Mouse (Mus musculus) neural tube, embryonic 14.5 days (tissue): Measurements from ENCODE around the gene Mtx1. TPM values are rescaled to one million over a fixed set of nuclear protein-coding genes. Genes with fewer than 3 reads are reported as not detected.

ENCODE experiments used
- ATAC-seq: fragments of 200-750 bp; cut with Nextera tagmentation; 2 replicates; pipeline ENCODE4 v1.8.0; 2017; ENCODE audit warnings: low read depth, mild to moderate bottlenecking, moderate TSS enrichment, moderate library complexity
- H3K27ac ChIP-seq: fragments of 300-500 bp; sonication (generic); 2 replicates; pipeline ENCODE4 v1.5.1; 2014; ENCODE audit warnings: low read depth, mild to moderate bottlenecking, control low read depth, low read length, moderate library complexity, mixed read lengths
- H3K27me3 ChIP-seq: fragments of 300-500 bp; sonication (generic); 2 replicates; pipeline ENCODE4 v1.6.1; 2014; ENCODE audit warnings: low read length; ENCODE audit not compliant: control insufficient read depth, insufficient read depth
- H3K36me3 ChIP-seq: fragments of 300-500 bp; sonication (generic); 2 replicates; pipeline ENCODE4 v1.6.1; 2014; ENCODE audit warnings: low read length, mixed read lengths; ENCODE audit not compliant: control insufficient read depth, insufficient read depth
- H3K4me1 ChIP-seq: fragments of 300-500 bp; sonication (generic); 2 replicates; pipeline ENCODE4 v1.6.1; 2014; ENCODE audit warnings: low read length; ENCODE audit not compliant: control insufficient read depth, insufficient read depth
- H3K4me2 ChIP-seq: fragments of 300-500 bp; sonication (generic); 2 replicates; pipeline ENCODE4 v1.6.1; 2014; ENCODE audit warnings: mild to moderate bottlenecking, low read depth, low read length, control low read depth
- H3K4me3 ChIP-seq: fragments of 300-500 bp; sonication (generic); 2 replicates; pipeline ENCODE4 v1.5.1; 2014; ENCODE audit warnings: low read depth, low read length, control low read depth, mixed read lengths
- H3K9ac ChIP-seq: fragments of 300-500 bp; sonication (generic); replicated peaks from 2 replicates; pipeline ENCODE4 v1.6.1; 2014; ENCODE audit warnings: low read depth, mild to moderate bottlenecking, control low read depth, low read length, mixed read lengths
- H3K9me3 ChIP-seq: fragments of 300-500 bp; sonication (generic); 2 replicates; pipeline ENCODE4 v1.6.1; 2016; ENCODE audit warnings: low read length; ENCODE audit not compliant: control insufficient read depth
- WGBS: fragments of 180-500 bp; shearing (Covaris S2); extraction: QIAGEN DNeasy Blood & Tissue Kit; methylation state at CpG from one replicate; pipeline ENCODE4 v1.1.7; 2014; 5-methylcytosine and 5-hydroxymethylcytosine counted together
- polyA plus RNA-seq: library from polyadenylated mRNA; unstranded; fragments of >200 nt; fragmentation: Nextera tagmentation; extraction: Ambion mirVana; gene quantifications from 2 replicates; pipeline ENCODE4 v1.2.1, GENCODE M21; 2014

The Mtx1 gene
- polyA plus RNA-seq = 147 and 151 TPM in 2 replicates

DNA sequence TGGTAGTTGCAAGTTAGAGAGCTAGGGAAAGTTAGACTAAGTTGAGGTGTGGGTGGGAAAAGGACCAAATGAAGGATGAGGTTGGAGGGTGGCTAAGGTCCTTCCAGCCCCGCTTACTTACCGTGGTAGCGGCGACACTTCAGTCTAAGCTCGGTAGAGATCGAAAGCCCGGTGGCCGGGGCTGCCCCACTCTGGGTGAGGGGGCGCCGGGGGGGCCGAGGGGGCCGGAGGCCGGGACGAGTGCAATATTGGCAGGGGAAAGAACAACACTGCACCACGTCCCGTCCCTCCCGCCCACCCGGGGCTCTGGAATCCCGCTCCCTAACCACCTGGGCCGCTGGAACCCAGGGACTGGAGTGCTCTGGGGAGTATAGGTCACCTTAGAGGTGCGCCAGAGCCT lies at the start of gene Mtx1:
Gene Mtx1 (minus strand): TSS at position 189 of the 400 bp plus-strand sequence.
- 2% methylated on average over 21 of the region's 21 CpGs for WGBS
- Histone ChIP-seq H3K4me2 (peak within 1 kb of the TSS; percentile 57), H3K27me3 (no peaks in the 10 kb centered on the region), H3K9ac (peak within 1 kb of the TSS; percentile 63), H3K27ac (peak within 1 kb of the TSS; percentile 83), H3K4me1 (peaks cover 32% of the 10 kb centered on the region), H3K9me3 (no peaks in the 10 kb centered on the region), H3K36me3 (no peaks in the 10 kb centered on the region), H3K4me3 (peak within 1 kb of the TSS; percentile 40)
- peak; percentile 5 for ATAC-seq

GRCm38 (mm10) chr3:89276061-89276460 lies 49.2 kb upstream of the Mtx1 start:
- no peaks in the 10 kb centered on the region for H3K36me3 ChIP-seq
- 0 out of 2 replicates have a peak, but pooled peaks cover 3% of the 10 kb centered on the region for H3K27me3 ChIP-seq
- H3K9ac ChIP-seq = no peak overlapping the region
- H3K4me3 ChIP-seq = no peak overlapping the region
- peaks cover 16% of the 10 kb centered on the region for H3K4me1 ChIP-seq
- WGBS = 95% methylated on average over 13 of the region's 13 CpGs
- no peak overlapping the region for H3K27ac ChIP-seq
- no peak for ATAC-seq
- H3K4me2 ChIP-seq = no peak overlapping the region
- no peaks in the 10 kb centered on the region for H3K9me3 ChIP-seq

DNA sequence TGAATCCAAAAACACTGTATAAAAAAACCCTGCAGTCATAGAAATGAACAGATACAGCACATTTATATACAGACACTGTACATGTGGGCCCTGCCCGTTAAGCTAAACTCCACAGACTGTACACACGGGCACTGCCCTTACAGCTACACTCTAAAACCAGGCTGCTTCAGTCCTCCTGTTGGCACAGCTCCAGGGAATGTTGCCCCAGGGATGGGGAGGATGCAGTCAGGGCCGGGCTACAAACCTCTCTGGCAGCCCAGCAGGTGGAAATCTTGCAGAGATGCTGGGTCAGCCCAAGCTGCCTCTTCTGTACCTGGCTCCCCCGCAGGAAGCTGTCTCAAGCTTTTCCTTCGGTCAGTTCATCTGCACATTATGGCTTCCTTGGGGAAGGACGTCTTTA lies 44.9 kb upstream of the Mtx1 start:
- H3K9ac ChIP-seq = no peak overlapping the region
- no peak for ATAC-seq

GRCm38 (mm10) chr3:89270891-89271290 lies 44.0 kb upstream of the Mtx1 start:
- H3K27ac ChIP-seq = no peak overlapping the region; the same call in 1 of the 2 replicates
- 73% methylated on average over 6 of the region's 6 CpGs for WGBS

More for the DNA sequence above, 44.9 kb upstream of the Mtx1 start:
- no peak overlapping the region for H3K4me3 ChIP-seq
- H3K4me2 ChIP-seq = no peak overlapping the region
- H3K36me3 ChIP-seq = no peaks in the 10 kb centered on the region
- WGBS = 50% methylated on average over 6 of the region's 6 CpGs
- no peaks in the 10 kb centered on the region for H3K27me3 ChIP-seq
- peaks cover 13% of the 10 kb centered on the region for H3K4me1 ChIP-seq
- no peak overlapping the region for H3K27ac ChIP-seq
- H3K9me3 ChIP-seq = no peaks in the 10 kb centered on the region

DNA sequence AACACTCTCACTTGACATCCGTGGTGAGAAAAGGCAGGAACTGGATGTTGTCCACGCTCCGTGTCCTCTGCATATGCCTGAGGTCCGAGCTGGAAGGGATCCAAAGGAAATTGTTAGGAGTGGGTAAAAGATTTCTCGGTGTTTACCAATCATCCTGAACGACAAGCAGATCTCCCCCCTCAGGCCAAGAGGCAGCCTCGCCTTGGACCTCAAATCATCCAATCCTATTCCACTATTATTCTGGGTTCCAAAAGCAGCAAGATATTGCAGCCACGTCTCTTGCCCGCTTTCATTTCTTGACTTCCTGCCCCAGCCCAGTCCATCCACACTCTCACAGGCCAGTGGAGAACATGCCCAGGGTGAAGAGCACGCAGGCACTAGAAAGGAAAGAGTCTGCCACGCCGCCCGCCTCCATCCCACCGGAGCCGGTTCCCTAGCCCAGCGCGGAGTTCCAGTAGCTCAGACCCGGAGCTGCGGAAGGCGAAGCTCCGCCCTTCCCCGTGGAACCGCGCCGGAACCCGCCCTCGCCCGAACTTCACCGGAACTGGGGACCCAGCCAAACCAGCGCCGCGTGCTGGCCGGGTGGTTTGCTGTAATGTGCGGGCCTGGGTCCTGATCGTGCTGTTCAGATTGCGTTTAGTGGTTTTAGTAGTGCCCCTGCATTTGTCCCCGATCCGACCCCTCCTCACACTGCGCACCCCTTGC lies 43.3 kb upstream of the Mtx1 start, which contains the start of gene Slc50a1:
Gene Slc50a1 (minus strand): TSS at position 520 of the 705 bp plus-strand sequence.
- peak within 1 kb of the TSS; percentile 56 for H3K4me3 ChIP-seq
- H3K27me3 ChIP-seq = no peaks in the 10 kb centered on the region
- WGBS = 3% methylated on average over 39 of the region's 39 CpGs
- peak within 1 kb of the TSS; percentile 71 for H3K9ac ChIP-seq
- H3K4me1 ChIP-seq = peaks cover 15% of the 10 kb centered on the region
- peak; percentile 54 for ATAC-seq
- no peaks in the 10 kb centered on the region for H3K36me3 ChIP-seq
- H3K27ac ChIP-seq = peak within 1 kb of the TSS; percentile 74
- peak within 1 kb of the TSS; percentile 86 for H3K4me2 ChIP-seq
- no peaks in the 10 kb centered on the region for H3K9me3 ChIP-seq

More at GRCm38 (mm10) chr3:89270891-89271290, 44.0 kb upstream of the Mtx1 start:
- Histone ChIP-seq H3K9me3 (no peaks in the 10 kb centered on the region), H3K9ac (0 out of 2 replicates have a peak overlapping the region, but pooled peaks have one; percentile 71), H3K4me2 (peak overlapping the region; percentile 86; the same call in 1 of the 2 replicates), H3K4me1 (peaks cover 15% of the 10 kb centered on the region), H3K36me3 (no peaks in the 10 kb centered on the region), H3K4me3 (peak overlapping the region; percentile 56), H3K27me3 (no peaks in the 10 kb centered on the region)
- ATAC-seq = no peak

- peak overlapping the region; percentile 86; the same call in 1 of the 2 replicates for H3K4me2 ChIP-seq
- no peak overlapping the region for H3K9ac ChIP-seq
Observed at GRCm38 (mm10) chr3:89268916-89269315, 42.0 kb upstream of the Mtx1 start.

DNA sequence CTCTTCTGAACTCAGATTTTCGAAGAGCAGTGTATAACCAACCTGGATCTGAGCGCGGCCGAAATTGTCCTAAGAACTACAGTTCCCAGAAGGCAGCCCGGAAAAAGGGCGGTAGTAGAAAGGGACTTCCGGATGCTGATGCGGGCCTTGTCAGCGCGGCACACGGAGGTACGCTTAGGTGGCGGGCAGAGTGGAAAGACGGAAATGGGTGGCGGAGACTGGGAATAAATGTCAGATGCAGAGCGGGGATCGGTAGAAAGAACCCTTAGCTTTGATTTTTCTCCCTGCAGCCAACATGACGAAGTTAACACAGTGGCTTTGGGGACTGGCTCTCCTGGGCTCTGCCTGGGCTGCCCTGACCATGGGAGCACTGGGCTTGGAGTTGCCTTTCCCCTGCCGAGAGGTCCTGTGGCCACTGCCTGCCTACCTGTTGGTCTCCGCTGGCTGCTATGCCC lies 39.6 kb upstream of the Mtx1 start:
- Histone ChIP-seq H3K27me3 (no peaks in the 10 kb centered on the region), H3K9ac (peak overlapping the region; percentile 85), H3K27ac (peak overlapping the region; percentile 70), H3K9me3 (no peaks in the 10 kb centered on the region), H3K4me1 (peaks cover 15% of the 10 kb centered on the region), H3K36me3 (no peaks in the 10 kb centered on the region), H3K4me3 (peak overlapping the region; percentile 65), H3K4me2 (peak overlapping the region; percentile 92)
- WGBS = under 1% methylated on average over 20 of the region's 20 CpGs
- peak; percentile 90 for ATAC-seq

More at GRCm38 (mm10) chr3:89268916-89269315, 42.0 kb upstream of the Mtx1 start:
- Histone ChIP-seq H3K27me3 (no peaks in the 10 kb centered on the region), H3K4me3 (no peak overlapping the region), H3K9me3 (no peaks in the 10 kb centered on the region), H3K27ac (no peak overlapping the region), H3K4me1 (peaks cover 15% of the 10 kb centered on the region), H3K36me3 (no peaks in the 10 kb centered on the region)
- no peak for ATAC-seq
- 52% methylated on average over 8 of the region's 8 CpGs for WGBS

DNA sequence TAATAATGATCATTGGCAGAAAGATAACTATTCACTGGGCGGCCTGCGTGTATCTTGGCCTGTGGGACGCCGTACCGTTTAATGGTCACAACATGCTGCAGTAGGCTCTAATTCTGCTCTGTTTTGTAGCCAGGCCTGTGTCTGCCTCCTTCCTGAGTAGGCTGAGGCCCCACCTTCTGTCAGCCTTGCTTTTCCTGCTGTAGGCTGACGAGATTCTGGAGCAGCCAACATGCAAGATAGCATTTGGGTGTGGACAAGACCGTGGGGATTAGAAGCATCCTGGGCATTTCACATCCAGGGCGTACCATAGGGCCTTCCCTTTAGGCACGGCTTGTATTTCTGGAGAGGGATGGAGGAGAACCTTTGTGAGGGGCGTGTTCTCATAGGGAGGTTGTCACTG lies 35.5 kb upstream of the Mtx1 start:
- Histone ChIP-seq H3K27ac (no peak overlapping the region), H3K9me3 (no peaks in the 10 kb centered on the region), H3K9ac (no peak overlapping the region), H3K36me3 (no peaks in the 10 kb centered on the region), H3K4me1 (peaks cover 9% of the 10 kb centered on the region; the same call in 1 of the 2 replicates), H3K27me3 (no peaks in the 10 kb centered on the region), H3K4me2 (no peak overlapping the region), H3K4me3 (no peak overlapping the region)
- 73% methylated on average over 10 of the region's 10 CpGs for WGBS
- no peak for ATAC-seq

DNA sequence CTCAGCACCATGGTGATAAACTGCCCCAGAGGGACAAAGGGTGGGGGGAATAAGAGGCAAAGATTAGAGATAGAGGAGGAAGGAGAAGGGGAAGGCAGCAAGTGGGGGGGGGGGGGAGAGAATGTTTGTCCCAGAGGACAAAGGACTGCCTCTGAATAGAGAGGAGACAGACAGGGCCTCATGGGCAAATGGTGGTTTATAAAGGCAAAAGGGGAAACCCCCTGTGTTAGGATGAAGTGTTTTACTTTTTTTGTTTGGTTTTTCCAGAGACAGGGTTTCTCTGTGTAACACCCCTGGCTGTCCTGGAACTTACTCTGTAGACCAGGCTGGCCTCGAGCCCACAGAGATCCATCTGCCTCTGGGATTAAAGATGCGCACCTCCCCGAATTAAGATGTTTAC lies 33.3 kb upstream of the Mtx1 start:
- Histone ChIP-seq H3K27me3 (no peaks in the 10 kb centered on the region), H3K9me3 (no peaks in the 10 kb centered on the region), H3K4me3 (no peak overlapping the region), H3K36me3 (no peaks in the 10 kb centered on the region), H3K4me1 (no peaks in the 10 kb centered on the region), H3K9ac (no peak overlapping the region), H3K4me2 (no peak overlapping the region), H3K27ac (no peak overlapping the region)
- no peak for ATAC-seq
- WGBS = 83% methylated on average over 3 of the region's 3 CpGs
